Mouse (Mus musculus): ENCODE data around the gene Ces3b.
"Not testable (repeated sequence)": the region's sequence is repeated elsewhere in the genome, so short reads cannot be mapped to it uniquely, and the experiment has no call there.

The Ces3b gene

DNA sequence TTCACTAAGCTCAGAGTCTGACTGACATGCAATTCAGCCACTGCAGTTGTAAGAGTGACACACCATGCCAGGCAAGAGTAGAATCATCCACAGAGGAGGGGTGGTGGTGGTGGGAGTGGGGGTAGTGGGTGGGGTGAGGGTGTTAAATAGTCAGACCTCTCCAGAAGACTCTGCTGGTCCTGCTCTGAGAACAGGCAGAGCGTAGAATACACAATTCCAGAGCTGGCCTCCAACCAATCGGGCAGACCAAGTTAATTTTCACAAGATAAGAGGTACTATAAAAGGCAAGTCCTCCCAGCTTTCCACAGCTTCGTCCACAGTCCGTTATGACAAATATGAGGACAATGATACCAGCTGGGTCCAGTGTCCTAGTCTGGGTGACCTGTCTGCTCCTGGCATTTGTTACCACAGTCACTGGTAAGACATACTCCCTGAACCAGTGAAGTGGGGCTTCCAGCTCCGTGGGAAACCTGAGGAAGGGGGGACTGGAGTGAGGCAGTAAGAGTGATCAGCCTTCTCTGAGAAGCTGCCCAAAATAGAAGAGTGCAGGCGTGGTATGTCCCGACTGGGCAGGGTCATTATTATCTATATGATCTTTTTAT, at the start of gene Ces3b:
Gene Ces3b, plus strand, starts transcription at position 305 of the 602 bp plus-strand sequence.
- DNase-seq, result no peak

DNA sequence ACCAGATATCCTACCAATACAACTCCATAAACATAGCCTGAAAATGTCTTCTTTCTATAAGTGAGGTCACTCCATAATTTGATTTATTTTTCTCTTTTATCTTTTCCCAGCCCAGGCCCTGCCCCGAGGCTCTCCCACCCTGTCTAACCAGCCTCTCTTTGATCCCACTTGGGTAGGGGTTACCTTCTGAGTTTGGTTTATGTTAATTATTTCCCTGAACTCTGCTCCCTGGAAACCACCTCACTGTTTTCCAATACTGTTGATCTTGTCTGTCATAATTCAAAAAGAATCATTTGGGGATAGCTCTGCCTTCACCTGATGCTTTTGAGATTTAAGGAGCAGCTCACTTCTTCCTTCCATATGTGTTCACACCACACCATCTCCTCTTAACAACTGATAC, 40.0 kb upstream of the Ces3b start:
- no peak for DNase-seq

DNA sequence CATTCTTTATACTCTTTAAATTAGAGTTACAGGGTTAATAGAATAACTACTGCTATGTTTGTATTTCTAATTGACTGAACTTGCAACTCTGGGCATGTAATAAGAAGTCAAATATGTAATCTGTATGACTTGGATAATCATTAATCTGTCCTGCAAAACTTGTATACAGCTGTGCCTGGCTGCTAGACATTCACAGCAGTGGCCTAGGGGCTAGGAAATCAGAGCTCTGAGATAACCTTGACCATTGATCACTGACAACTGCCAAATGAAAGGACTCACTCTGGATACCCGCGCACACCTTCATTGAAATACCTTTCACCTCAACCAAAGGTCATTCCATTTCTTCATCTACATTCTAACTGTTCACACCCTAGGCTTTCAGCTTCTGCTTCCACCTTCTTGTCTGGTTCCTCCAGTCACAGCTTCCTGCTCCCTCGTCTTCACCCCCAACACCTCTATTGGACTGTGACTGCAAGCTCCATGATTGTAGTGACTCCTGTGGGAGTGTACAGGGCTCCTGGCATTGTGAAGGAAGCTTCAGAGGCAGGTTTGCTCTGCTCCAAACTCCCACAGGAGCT, 37.6 kb upstream of the Ces3b start:
- DNase-seq, result no peak

DNA sequence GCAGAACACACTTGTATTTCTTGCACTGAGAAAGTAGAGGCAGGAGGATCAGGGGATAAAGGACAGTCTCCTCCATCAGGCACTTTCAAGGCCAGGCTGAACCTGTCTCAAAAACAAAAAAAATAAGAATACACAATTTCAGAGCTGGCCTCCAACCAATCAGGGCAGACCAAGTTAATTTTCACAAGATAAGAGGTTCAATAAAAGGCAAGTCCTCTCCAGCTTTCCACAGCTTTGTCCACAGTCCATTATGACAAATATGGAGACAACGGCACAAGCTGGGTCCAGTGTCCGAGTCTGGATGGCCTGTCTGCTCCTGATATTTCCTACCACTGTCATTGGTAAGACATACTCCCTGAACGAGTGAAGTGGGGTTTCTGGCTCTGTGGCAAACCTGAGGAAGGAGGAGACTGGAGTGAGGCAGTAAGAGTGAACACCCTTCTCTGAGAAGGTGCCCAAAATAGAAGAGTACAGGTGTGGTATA, 35.1 kb upstream of the Ces3b start, which contains the start of gene Ces3a:
Gene Ces3a, plus strand, starts transcription at position 231 of the 484 bp plus-strand sequence.
- no peak for DNase-seq

DNA sequence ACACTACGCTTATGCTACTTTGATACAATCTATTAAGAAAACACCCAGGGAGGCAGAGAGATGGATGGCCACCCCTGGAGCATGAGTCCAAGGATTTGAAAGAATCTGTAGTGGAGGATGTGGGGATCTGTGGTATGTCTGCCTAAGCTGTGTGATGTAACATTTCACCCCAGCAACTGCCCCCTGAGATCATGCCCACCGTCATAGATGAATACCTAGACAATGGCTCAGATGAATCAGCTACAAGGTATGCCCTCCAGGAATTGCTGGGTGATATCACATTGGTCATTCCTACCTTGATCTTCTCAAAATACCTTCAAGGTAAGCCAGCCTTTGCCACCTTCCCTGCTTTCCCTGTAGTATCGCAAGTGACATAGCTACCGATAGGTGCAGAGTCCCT, 27.3 kb upstream of the Ces3b start:
- no peak for DNase-seq

DNA sequence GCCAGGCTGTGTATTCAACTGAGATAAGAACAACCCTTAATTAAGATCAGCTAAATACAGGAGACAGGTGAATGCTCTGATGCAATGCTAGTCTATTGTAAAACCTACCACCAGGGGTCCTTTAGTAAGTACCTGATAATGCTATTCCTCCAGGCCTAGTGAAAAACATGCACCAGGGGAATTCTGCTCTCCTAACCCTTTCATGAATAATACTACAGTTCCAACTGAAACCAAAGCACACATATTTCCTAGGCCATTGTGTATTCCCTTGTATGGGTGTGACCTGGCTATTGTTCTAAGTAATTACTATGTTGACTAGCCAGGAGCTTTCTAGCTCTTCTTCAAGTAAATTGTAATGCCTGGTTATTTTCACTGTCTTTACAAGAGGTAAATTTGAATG, 23.5 kb upstream of the Ces3b start:
- DNase-seq, result no peak

DNA sequence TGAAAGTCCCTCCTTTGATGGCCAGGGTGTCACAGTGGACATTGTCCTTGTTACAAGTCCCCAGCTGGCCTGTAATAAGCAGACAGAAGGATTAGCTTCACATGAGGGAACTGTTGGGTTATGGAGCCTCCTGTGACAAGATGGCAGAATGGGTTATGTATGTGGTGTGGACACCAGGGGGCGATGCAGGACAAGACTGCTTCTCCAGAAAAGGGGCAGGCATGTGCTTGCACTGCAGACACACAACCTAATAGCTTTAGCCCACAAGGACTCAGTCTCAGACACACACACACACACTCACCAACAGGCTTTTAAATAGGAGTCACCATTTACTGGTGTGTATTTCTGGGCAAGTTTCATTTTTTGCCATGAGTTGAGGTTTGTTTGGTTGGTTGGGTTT, 16.8 kb upstream of the Ces3b start:
- peak; percentile 38 for DNase-seq

DNA sequence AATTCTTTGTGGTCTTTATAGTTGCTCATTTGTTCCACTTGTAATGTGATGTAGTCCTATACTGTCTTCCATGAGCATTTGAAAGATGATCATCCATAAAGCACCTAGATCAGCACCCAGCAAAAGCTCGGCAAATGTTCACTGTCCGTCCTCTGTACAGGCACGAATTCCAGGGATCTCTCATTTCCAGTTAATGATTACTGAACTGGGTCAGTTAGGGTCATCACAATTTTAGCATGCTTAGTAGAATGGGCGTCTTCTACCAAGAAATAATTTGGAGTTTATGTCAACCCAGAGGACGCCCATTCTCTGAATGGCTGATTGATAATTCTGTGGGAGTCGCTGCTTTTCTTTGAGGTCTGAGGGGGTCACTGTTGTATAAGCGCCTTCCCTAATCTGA, 15.6 kb upstream of the Ces3b start:
- DNase-seq, result not testable (repeated sequence)

DNA sequence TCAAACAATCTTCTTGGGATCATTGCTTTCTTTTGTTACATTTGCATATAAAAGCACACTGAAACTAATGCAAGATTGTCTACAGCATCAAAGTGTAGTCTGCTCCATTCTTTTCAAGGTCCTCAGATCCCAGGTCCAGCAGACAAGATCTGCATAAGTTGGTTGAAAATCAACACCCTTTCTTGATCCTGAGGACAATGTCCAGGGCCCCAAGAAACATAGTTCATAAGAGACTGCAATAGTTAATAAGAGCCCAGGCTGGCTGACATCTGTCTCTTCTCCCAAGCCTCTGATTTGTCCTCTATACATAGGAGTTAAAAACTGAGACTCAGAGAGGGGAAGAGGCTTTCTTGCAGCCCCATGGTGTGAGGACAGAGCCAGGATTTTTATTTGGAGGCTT, 14.6 kb upstream of the Ces3b start:
- no peak for DNase-seq

DNA sequence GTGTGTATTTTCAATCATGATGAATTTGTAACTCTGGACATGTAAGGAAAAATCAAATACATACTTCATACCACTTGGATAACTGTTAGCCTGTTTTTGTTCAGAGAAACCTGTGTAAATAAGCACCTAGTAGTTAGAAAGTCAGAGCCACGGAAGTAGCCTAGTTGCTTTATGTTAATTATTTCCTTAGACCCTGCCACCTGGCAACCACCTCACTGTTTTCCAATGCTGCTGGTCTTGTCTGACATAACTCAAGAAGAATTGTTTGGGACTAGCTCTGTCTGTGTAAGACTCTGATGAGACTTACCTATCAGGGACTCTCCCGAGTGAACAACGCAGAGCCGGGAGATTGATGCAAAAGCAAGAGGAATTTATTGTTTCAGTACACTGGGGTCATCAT, 7.0 kb upstream of the Ces3b start:
- DNase-seq, result no peak

DNA sequence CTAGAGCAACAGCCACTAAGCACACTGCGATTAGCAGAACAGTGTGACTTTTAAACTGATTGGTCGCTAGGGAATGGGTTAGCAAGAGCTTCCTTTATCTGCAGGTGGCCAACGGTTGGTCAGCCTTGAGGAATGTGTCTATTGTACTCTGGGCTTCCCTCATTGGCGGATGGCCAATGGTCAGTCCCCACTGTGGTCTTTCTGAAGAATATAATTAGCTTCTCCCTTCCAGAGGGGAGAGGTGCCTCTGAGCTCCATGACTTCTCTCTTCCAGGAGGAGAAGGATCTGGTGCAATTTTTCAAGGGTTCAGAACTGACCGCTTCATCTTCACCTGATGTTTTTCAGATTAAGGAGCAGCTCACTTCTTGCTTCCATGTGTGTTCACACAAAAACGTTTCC, 6.5 kb upstream of the Ces3b start:
- no peak for DNase-seq

DNA sequence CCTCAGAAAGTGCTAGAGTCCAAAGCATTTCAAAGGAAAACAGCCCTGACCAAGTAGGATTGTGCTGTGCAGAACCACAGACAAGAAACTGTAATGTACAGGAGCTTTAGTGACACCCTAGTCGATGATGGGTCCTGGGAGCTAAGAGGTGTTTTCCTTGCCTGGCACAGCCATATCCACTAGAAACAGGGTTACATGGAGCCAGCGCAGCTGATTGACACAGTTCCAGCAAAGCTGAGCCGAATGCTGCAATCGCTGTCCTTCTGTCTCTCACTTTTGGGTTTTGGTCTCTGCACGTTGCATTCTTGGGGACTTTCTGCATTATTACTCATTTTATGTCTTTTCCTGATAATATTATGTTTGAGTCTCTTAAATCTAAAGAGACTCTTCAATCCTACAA, 5.0 kb upstream of the Ces3b start:
- DNase-seq, result no peak

DNA sequence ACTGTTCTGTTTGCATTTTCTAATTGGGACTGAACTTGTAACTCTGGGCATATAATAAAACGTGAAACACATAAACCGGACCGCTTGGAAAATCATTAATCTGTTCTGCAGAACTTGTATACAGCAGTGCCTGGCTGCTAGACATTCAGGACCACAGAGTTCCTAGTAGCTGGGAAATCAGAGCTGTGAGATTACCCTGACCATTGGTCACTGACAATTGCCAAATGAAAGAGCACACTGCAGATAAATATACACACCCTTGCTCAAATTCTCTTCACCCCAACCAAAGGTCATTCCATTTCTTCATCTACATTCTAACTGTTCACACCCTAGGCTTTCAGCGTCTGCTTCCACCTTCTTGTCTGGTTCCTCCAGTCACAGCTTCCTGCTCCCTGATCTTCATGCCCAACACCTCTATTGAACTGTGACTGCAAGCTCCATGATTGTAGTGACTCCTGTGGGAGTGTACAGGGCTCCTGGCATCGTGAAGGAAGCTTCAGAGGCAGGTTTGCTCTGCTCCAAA, 2.7 kb upstream of the Ces3b start:
- DNase-seq, result no peak

DNA sequence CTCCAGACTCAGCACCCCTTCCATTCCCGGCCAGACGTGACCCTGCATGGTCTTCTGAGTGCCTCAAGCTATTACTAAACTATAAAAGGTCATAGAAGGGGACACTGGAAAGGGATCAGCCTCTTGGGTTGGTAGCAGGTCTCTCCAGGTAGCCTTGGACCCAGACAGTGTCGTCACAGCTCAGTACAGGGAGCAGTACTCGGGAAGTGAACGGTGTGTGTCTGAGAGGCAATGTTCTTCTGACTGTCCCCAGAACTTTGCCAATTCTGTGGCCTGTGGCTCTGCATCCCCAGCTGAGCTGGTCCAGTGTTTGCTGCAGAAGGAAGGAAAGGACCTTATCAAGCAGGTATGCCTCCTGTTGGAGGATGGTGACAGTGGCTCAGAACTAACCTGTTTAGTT, 4.6 kb downstream of the Ces3b start:
- DNase-seq, result not testable (repeated sequence)

DNA sequence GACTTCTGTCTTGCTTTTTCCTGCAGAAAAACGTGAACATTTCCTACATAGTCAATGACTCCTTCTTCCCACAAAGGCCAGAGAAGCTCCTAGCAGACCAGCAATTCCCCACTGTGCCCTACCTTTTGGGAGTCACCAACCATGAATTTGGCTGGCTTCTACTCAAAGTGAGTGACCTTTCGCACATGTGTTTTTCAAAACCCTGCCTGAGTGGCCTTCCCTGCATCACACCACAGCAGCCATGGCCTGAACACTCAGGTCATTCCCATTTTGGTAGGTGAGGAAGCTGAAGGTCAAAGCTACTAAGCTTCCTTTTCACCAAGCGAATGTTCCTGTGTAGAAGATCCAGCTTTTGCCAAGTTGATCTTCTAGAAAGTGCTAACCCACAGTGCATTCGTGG, 5.0 kb downstream of the Ces3b start:
- no peak for DNase-seq

DNA sequence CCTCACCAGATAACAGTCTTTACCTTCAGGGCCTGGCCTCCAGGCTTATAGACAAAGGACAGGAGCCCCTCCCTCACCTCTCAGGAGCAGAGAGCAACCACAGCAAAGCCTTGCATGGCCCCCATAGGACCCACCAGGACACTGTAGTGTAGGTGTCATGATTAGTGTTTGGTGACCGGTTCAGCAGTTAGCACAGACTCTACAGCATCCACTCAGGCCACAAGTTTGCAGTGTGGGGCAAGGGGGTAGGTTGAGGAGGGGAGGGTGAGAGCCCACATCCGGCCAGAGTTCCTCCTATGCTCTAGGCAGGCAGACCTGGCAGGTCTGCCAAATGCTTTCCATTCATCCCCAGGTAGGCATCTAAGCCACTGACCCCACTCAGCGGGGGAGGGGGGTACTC, 10.4 kb downstream of the Ces3b start:
- DNase-seq, result no peak

DNA sequence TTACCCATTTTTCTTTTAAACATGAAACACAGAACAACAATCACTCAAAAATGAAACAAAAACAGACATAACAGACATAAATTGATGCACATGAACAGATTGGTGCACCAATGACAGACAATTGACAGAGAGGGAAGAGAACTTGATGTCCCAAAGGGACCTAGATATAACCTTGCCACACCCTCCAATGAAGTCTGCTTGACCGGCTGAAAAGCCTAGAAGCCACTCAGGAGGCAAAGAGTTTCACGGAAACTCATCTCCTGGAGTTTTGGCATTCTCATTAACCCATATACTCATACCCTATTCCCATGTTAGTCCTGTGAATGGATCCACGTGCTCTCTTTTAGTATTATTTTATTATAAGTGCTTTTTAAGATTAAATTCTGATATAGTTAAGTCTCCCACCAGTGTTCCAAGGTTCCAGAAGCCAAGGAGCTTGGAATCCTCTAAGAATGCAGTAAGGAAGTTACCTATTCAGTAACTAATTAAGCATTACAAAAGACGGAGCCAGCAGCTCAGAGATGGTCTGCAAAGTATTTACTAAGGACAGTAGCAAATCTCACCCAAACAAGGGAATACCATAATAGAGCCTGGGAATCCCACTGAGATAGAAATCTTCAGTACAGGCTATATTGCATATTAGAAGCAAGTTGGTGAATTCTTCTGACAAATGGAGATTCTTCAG, 18.7 kb downstream of the Ces3b start:
- not testable (repeated sequence) for DNase-seq

DNA sequence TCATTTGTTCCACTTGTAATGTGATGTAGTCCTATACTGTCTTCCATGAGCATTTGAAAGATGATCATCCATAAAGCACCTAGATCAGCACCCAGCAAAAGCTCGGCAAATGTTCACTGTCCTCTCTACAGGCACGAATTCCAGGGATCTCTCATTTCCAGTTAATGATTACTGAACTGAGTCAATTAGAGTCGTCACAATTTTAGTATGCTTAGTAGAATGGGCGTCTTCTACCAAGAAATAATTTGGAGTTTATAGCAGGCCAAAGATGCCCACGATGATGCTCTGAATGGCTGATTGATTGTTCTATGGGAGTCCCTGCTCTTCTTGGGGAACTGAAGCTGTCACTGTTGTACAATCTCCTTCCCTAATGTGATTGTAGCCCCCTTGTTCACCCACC, 20.1 kb downstream of the Ces3b start:
- not testable (repeated sequence) for DNase-seq

DNA sequence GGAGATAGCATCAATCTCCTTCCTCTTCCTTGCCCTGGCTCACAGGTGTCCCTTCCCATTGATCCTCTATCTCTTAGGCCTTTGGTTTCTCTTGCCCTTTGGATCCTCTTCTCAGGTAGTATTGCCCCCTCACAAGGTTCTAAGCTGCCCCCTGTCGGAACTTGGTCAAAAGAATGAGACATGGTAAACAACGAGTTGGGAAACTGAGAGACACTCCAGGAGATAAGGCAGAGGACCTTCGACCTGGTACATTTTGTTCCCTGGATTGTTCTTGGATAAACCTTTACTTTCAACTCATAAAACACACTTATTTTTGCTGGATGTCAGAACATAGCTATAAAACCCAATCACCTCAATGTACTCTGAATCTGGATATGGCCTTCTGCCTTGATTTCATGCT, 20.7 kb downstream of the Ces3b start:
- no peak for DNase-seq

DNA sequence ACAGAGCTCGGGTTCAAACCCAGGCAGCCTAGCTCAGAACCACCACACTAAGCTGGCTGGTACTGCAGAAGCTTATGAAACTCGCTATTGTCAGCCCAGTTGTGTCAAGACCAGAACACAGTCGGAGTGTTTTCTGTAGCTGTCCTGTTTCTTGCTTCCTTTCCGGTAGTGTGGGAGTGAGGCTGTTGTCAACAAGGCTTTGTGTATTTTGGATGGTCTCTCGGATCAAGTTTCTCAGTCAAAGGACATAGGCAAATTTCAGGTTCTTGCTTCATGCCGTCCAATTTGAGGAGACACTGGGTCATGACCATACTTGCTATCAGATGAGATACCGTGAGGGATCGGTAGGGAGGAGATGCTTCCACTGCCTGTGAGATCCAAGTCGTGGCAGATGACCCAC, 46.3 kb downstream of the Ces3b start:
- no peak for DNase-seq

DNA sequence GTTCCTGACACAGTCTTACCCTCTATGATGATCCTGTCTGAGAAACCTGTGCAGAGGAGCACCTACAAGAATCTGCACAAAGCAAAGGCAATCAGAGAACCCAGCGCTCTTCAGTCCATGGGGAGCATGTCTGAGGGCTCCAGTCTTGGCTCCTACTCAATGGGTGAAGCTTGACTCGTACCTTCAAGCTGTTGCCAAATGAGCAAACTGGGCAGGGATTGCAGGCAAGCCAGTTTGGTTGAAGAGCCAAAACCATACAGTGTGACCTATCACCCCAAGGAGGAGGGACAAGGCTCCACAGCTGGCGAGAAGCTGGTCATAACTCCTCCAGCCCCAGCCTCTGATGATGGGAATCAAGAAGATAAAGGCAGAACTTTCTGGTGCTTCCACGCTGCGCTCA, 48.0 kb downstream of the Ces3b start, which contains the start of gene Ces4a:
Gene Ces4a, plus strand, starts transcription at position 292 of the 400 bp plus-strand sequence.
- no peak for DNase-seq

DNA sequence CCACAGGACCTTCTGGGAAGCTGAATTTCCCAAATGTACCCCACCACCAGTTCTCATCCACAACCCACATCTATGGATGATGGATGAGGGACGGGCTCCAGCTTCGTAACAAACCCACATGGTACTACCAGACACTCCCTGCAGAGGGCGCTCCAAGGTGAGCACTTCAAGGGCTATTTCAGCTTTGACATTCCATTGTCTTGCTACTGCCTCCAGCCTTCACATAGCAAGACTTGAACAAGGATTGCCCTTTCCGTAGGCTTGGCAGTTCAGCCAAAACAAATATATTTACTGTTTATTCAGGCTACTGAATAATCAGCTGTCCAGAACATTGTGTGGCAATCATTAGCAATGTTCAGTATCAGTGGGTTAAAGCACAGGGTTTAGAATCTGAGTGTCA, 54.9 kb downstream of the Ces3b start:
- DNase-seq, result peak; percentile 90

DNA sequence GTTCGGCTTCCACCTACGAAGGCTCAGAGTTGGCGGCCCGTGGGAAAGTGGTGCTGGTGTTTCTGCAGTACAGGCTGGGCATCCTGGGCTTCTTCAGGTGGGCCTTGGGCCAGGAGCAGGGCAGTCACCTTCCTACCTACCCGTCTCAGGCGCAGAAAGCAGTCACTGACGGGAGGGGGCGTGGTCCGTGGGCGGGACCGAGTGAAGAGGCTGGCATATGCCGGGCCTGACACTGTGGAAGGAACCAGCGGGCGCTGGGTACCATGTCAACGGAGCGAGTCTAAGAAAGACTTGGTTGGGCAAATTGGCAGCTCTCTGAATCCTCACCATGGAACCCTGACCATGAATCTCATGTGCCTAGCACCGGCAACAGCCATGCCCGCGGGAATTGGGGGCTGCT, 58.8 kb downstream of the Ces3b start:
- DNase-seq, result no peak

Measured in lung, postnatal 14 days (tissue).